Mouse (Mus musculus) midbrain, embryonic 15.5 days (tissue): ENCODE measurements around the gene Itpripl1. TPM values are rescaled to one million over a fixed set of nuclear protein-coding genes. Genes with fewer than 3 reads are reported as not detected.
A peak's percentile ranks its signal among the peaks of the same experiment; 100 is the strongest.
"Not testable (repeated sequence)": the region's sequence is repeated elsewhere in the genome, so short reads cannot be mapped to it uniquely, and the experiment has no call there.

ENCODE experiments used
- ATAC-seq: fragments of 200-750 bp; cut with Nextera tagmentation; replicated peaks from 2 replicates; pipeline ENCODE4 v1.8.0; 2017; ENCODE audit warnings: moderate TSS enrichment
- H3K27ac ChIP-seq: fragments of 300-500 bp; sonication (generic); 2 replicates; pipeline ENCODE4 v1.5.1; 2015; ENCODE audit warnings: mild to moderate bottlenecking, inconsistent platforms
- H3K27me3 ChIP-seq: fragments of 300-500 bp; sonication (generic); replicated peaks from 2 replicates; pipeline ENCODE4 v1.6.1; 2015; ENCODE audit warnings: inconsistent platforms
- H3K36me3 ChIP-seq: fragments of 300-500 bp; sonication (generic); replicated peaks from 2 replicates; pipeline ENCODE4 v1.6.1; 2015; ENCODE audit warnings: inconsistent platforms
- H3K4me1 ChIP-seq: fragments of 300-500 bp; sonication (generic); 2 replicates; pipeline ENCODE4 v1.6.1; 2015; ENCODE audit warnings: inconsistent platforms
- H3K4me2 ChIP-seq: fragments of 300-500 bp; sonication (generic); 2 replicates; pipeline ENCODE4 v1.6.1; 2015; ENCODE audit warnings: inconsistent platforms, mild to moderate bottlenecking, moderate library complexity
- H3K4me3 ChIP-seq: fragments of 300-500 bp; sonication (generic); 2 replicates; pipeline ENCODE4 v1.5.1; 2015; ENCODE audit warnings: mild to moderate bottlenecking, inconsistent platforms
- H3K9ac ChIP-seq: fragments of 300-500 bp; sonication (generic); 2 replicates; pipeline ENCODE4 v1.6.1; 2015; ENCODE audit warnings: mild to moderate bottlenecking, inconsistent platforms
- H3K9me3 ChIP-seq: fragments of 300-500 bp; sonication (generic); 2 replicates; pipeline ENCODE4 v1.6.1; 2016; ENCODE audit warnings: inconsistent platforms
- WGBS: fragments of 180-500 bp; shearing (Covaris S2); methylation state at CpG from one replicate; pipeline ENCODE4 v1.1.7; 2015; ENCODE audit warnings: mixed read lengths; 5-methylcytosine and 5-hydroxymethylcytosine counted together
- polyA plus RNA-seq: library from polyadenylated mRNA; unstranded; fragments of >200 nt; fragmentation: Nextera tagmentation; extraction: Ambion mirVana; gene quantifications from 2 replicates; pipeline ENCODE4 v1.2.1, GENCODE M21; 2015

Gene Itpripl1
- polyA plus RNA-seq: 7.6 and 7.7 TPM in 2 replicates

GRCm38 (mm10) chr2:127143158-127144063 lies at the start of gene Itpripl1:
Gene Itpripl1 (minus strand): TSS chr2:127143442.
- WGBS: 4% methylated on average over 31 of the region's 31 CpGs
- peak within 1 kb of the TSS; percentile 51 for H3K9ac ChIP-seq
- ATAC-seq: peak; percentile 78

GRCm38 (mm10) chr2:127189574-127189973 lies 46.3 kb upstream of the Itpripl1 start:
- H3K4me3 ChIP-seq: no peak overlapping the region
- no peak overlapping the region for H3K9ac ChIP-seq
- H3K4me1 ChIP-seq: no peaks in the 10 kb centered on the region
- no peak overlapping the region for H3K27ac ChIP-seq
- no peak overlapping the region for H3K4me2 ChIP-seq
- no peak for ATAC-seq
- H3K27me3 ChIP-seq: no peaks in the 10 kb centered on the region
- H3K36me3 ChIP-seq: no peaks in the 10 kb centered on the region
- H3K9me3 ChIP-seq: no peaks in the 10 kb centered on the region

More at GRCm38 (mm10) chr2:127143158-127144063, at the start of gene Itpripl1:
- H3K9me3 ChIP-seq: no peaks in the 10 kb centered on the region
- H3K4me3 ChIP-seq: peak within 1 kb of the TSS; percentile 51
- peaks cover 11% of the 10 kb centered on the region for H3K4me1 ChIP-seq
- H3K4me2 ChIP-seq: peak within 1 kb of the TSS; percentile 94
- H3K36me3 ChIP-seq: no peaks in the 10 kb centered on the region
- H3K27me3 ChIP-seq: no peaks in the 10 kb centered on the region
- no peak within 1 kb of the TSS for H3K27ac ChIP-seq

GRCm38 (mm10) chr2:127182598-127183381 lies 39.5 kb upstream of the Itpripl1 start:
- Histone ChIP-seq H3K27me3 (no peaks in the 10 kb centered on the region; the same call in 1 of the 2 replicates), H3K9ac (peak overlapping the region; percentile 57), H3K36me3 (no peaks in the 10 kb centered on the region), H3K27ac (peak overlapping the region; percentile 85), H3K9me3 (no peaks in the 10 kb centered on the region), H3K4me2 (peak overlapping the region; percentile 63), H3K4me3 (peak overlapping the region; percentile 50), H3K4me1 (peaks cover 6% of the 10 kb centered on the region)
- 2% methylated on average over 17 of the region's 17 CpGs for WGBS
- ATAC-seq: peak; percentile 100

GRCm38 (mm10) chr2:127166261-127166660 lies 23.0 kb upstream of the Itpripl1 start:
- not testable (repeated sequence) for ATAC-seq, H3K4me3 ChIP-seq, H3K27ac ChIP-seq, H3K9ac ChIP-seq, H3K4me2 ChIP-seq, H3K4me1 ChIP-seq, H3K36me3 ChIP-seq, H3K27me3 ChIP-seq, H3K9me3 ChIP-seq
- WGBS: 5% methylated on average over 1 of the region's 1 CpGs

- Histone ChIP-seq H3K27ac (no peak overlapping the region), H3K36me3 (no peaks in the 10 kb centered on the region), H3K4me3 (no peak overlapping the region), H3K4me2 (no peak overlapping the region), H3K9me3 (no peaks in the 10 kb centered on the region), H3K9ac (no peak overlapping the region), H3K27me3 (no peaks in the 10 kb centered on the region), H3K4me1 (no peaks in the 10 kb centered on the region)
- 65% methylated on average over 4 of the region's 4 CpGs for WGBS
- ATAC-seq: no peak
Measured at GRCm38 (mm10) chr2:127165675-127166074, 22.4 kb upstream of the Itpripl1 start.

- no peak overlapping the region for H3K9ac ChIP-seq
- H3K36me3 ChIP-seq: no peaks in the 10 kb centered on the region
- no peak for ATAC-seq
- peaks cover 11% of the 10 kb centered on the region for H3K4me1 ChIP-seq
- H3K4me3 ChIP-seq: no peak overlapping the region
- no peaks in the 10 kb centered on the region for H3K9me3 ChIP-seq
- H3K4me2 ChIP-seq: no peak overlapping the region
- H3K27ac ChIP-seq: no peak overlapping the region
- no peaks in the 10 kb centered on the region for H3K27me3 ChIP-seq
- 89% methylated on average over 3 of the region's 3 CpGs for WGBS
Measured at GRCm38 (mm10) chr2:127145699-127146098, 2.5 kb upstream of the Itpripl1 start.

- no peaks in the 10 kb centered on the region for H3K27me3 ChIP-seq
- peak; percentile 30; the same call in 1 of the 2 replicates for ATAC-seq
- H3K27ac ChIP-seq: no peak overlapping the region
- no peaks in the 10 kb centered on the region for H3K9me3 ChIP-seq
- WGBS: 14% methylated on average over 6 of the region's 6 CpGs
- peaks cover 11% of the 10 kb centered on the region for H3K4me1 ChIP-seq
- peak overlapping the region; percentile 94 for H3K4me2 ChIP-seq
- peak overlapping the region; percentile 51 for H3K4me3 ChIP-seq
- no peaks in the 10 kb centered on the region for H3K36me3 ChIP-seq
- H3K9ac ChIP-seq: peak overlapping the region; percentile 51
Measured at GRCm38 (mm10) chr2:127142577-127143157, 575 bp downstream of the Itpripl1 start.

GRCm38 (mm10) chr2:127142031-127142430 lies 1.2 kb downstream of the Itpripl1 start:
- 81% methylated on average over 10 of the region's 10 CpGs for WGBS
- Histone ChIP-seq H3K4me1 (peaks cover 11% of the 10 kb centered on the region), H3K4me3 (no peak overlapping the region), H3K9ac (no peak overlapping the region), H3K27me3 (no peaks in the 10 kb centered on the region), H3K4me2 (no peak overlapping the region; the same call in 1 of the 2 replicates), H3K9me3 (no peaks in the 10 kb centered on the region), H3K36me3 (no peaks in the 10 kb centered on the region), H3K27ac (no peak overlapping the region)
- no peak for ATAC-seq

GRCm38 (mm10) chr2:127140011-127140410 lies 3.2 kb downstream of the Itpripl1 start:
- Histone ChIP-seq H3K4me3 (no peak overlapping the region), H3K36me3 (no peaks in the 10 kb centered on the region), H3K27ac (no peak overlapping the region), H3K4me2 (no peak overlapping the region), H3K4me1 (peaks cover 11% of the 10 kb centered on the region), H3K9me3 (no peaks in the 10 kb centered on the region), H3K9ac (no peak overlapping the region), H3K27me3 (no peaks in the 10 kb centered on the region)
- WGBS: 97% methylated on average over 7 of the region's 7 CpGs
- ATAC-seq: no peak

GRCm38 (mm10) chr2:127139605-127140004 lies 3.6 kb downstream of the Itpripl1 start:
- no peak overlapping the region for H3K9ac ChIP-seq
- WGBS: 100% methylated on average over 1 of the region's 1 CpGs
- no peaks in the 10 kb centered on the region for H3K36me3 ChIP-seq
- no peak overlapping the region for H3K4me2 ChIP-seq
- peaks cover 12% of the 10 kb centered on the region for H3K4me1 ChIP-seq
- ATAC-seq: no peak
- no peak overlapping the region for H3K4me3 ChIP-seq
- no peak overlapping the region for H3K27ac ChIP-seq
- H3K9me3 ChIP-seq: no peaks in the 10 kb centered on the region
- no peaks in the 10 kb centered on the region for H3K27me3 ChIP-seq

- Histone ChIP-seq H3K9me3 (no peaks in the 10 kb centered on the region), H3K9ac (no peak overlapping the region), H3K36me3 (no peaks in the 10 kb centered on the region), H3K27ac (no peak overlapping the region), H3K27me3 (no peaks in the 10 kb centered on the region), H3K4me1 (peaks cover 18% of the 10 kb centered on the region), H3K4me2 (no peak overlapping the region), H3K4me3 (no peak overlapping the region)
- WGBS: 96% methylated on average over 8 of the region's 8 CpGs
- no peak for ATAC-seq
Measured at GRCm38 (mm10) chr2:127139094-127139493, 4.1 kb downstream of the Itpripl1 start.

GRCm38 (mm10) chr2:127138449-127138848 lies 4.8 kb downstream of the Itpripl1 start:
- Histone ChIP-seq H3K27ac (no peak overlapping the region), H3K4me2 (no peak overlapping the region), H3K4me3 (no peak overlapping the region), H3K9ac (no peak overlapping the region), H3K27me3 (no peaks in the 10 kb centered on the region), H3K9me3 (no peaks in the 10 kb centered on the region), H3K36me3 (no peaks in the 10 kb centered on the region), H3K4me1 (peaks cover 16% of the 10 kb centered on the region)
- ATAC-seq: no peak
- WGBS: 93% methylated on average over 4 of the region's 4 CpGs
